Mouse (Mus musculus) kidney, adult 8-10 months (tissue): ENCODE data around the gene Mllt11.
"Not testable (repeated sequence)": the region's sequence is repeated elsewhere in the genome, so short reads cannot be mapped to it uniquely, and the experiment has no call there.

Experiments used
- DNase-seq, 2 experiments: peaks; one replicate each; pipeline ENCODE4 v3.0.0; 2022

The Mllt11 gene

DNA sequence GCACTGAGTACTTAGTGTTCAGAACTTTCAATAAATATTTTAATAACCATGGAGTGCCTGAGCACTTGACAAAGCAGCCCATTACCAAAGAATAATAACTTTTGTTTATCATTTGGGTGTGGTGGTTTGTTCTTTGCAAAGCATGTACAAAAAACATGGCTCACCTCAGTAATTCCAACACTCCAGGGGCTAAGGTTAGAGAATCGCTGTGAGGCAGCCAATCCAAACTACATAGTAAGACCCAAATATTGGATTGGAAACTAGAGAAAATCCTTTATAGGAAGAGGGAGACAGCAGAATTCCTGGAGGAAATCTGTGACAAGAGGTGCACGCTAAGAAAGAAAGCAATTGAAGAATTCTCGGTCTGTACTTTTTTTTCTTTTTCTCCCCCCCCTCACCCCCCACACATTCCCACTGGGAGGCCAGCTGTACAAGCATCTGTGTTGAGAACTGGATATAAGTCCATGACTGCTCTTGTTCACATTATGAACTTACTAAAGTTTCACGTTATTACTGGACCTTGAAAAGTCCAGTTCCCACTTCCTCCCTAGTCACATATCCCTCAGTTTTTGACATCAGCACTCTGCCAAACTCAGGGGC lies 15.2 kb downstream of the Mllt11 start:
- DNase-seq: no peak

DNA sequence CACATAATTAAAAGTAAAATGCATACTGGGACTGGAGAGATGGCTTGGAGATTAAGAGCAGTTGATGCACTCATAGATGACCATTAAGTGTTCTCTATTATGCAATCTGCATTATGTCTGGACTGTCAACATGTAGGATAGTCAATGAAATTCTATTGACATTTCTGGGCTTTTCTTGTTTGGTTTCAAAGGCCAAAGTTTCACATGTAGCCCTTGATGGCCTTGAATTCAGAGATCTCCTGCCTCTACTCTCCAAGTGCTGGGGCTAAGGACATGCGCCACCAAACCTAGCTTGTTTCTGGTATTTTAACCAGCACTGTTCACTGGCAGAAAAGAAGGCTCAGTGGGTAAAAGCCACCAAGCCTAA lies 18.4 kb downstream of the Mllt11 start:
- DNase-seq: no peak

DNA sequence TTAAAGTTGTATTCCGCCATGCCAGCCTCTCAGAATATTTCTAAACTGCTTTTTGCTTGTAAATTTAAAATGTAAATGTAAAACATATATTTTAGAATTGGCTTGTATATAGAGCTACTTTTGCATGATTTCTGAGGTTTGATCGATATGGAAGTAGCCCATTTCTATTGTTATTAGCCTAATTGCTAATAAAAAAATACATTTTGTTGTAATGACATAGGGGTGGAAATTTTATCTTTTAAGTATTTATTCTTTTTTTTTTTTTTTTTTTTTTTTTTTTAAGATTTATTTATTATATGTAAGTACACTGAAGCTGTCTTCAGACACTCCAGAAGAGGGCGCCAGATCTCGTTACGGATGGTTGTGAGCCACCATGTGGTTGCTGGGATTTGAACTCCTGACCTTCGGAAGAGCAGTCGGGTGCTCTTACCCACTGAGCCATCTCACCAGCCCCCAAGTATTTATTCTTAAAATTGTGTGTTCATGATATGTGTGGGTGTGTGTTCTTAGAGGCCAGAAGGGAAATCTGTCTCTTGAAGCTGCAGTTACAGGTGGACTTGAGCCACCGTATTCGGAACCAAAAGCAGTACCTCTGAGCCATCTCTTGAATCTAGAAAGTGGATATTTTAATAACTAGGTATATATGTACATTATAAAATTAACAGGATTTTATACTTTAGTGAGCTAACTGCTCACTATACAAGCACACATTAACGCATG lies 18.9 kb downstream of the Mllt11 start:
- not testable (repeated sequence) for DNase-seq

DNA sequence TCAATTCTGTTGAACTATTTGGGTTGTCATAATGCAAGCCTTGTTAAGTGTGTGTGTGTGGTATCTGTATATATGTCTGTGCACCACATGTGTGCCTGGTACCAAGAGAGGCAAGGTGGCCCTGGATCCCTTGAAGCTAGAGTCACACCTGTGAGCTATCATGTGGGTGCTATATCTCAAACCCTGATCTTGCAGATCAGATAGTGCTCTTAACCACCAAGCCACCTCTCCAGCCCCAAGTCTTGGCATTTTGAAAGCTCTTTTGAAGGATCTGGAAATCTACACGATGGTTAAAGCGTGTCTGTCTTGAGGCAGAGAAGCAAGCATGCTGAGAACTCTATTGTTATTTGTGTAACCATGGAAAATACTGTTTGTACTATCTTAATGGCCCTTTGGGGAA lies 21.4 kb downstream of the Mllt11 start:
- DNase-seq: no peak

DNA sequence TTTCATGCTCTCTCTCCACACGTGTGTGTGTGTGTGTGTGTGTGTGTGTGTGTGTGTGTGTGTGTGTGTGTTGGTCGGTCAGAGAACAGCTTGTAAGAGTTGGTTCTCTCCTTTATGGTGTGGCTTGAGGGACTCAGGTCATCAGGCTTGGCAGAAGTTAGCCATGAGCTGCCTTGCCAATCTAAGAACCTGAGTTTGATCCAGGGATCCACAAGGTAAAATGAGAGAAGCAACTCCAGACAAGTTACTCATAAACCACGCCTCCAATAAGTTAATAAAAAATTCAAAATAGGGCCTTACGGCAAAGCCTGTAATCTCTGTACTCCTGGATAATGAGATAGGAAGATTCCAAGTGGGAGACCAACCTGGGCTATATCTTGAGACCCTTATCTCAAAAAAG lies 23.7 kb downstream of the Mllt11 start:
- DNase-seq: no peak

DNA sequence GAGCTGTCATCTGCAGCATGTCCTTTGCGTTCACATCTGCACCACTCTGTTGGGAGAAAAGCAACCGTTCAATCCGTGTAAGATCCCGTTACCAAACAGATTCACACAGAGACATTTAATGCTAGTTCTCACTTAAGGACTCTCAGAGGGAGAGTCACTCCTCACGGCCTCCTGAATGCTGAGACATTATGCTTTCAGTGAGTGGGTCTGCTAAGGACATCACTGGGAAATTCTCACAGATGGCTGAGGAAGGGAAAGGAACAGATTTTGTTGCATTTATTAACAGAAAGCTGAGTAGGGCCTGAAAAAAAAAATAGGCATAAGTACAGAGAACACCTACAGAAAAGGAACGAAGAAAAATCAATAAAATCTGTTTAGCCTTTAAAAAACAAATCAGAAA lies 28.1 kb downstream of the Mllt11 start:
- DNase-seq: no peak

DNA sequence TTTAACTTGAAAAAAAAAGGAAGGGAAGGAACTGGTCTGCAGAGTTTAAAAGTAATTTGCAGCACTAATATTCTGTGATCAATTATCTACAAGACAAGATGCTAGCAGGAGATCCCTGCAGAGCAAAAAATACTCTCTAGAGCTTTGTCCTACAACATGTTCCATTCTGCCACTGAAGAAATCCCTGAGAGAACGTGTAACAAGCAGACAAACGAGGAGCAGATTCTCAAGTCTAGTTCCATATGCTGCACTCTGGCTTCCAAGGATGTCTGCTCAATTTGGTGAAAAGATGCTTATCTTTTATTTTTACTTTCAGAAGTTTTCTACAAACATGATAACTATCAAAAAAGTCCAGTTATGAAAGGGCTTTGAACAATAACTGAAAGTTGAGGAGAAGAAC lies 31.4 kb downstream of the Mllt11 start:
- DNase-seq: no peak

DNA sequence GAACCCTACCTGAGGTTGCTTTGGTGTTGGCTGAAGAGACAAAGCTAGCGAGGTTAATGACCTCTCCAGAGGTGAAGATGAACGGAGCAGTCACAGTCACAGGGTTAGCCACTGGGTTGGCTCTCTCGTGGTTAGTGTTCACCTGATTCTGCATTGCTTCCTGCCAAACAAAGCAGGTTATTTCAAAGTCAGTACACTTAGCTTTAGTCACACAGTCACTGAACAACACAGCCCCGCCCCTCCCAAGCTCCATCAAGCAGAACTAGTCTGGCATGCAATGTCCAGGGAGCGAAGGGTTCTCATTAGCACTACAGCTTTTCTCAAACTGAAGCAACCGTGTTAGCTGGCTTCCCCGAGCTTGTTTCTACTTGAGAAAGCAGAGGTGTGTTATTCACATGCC lies 31.8 kb downstream of the Mllt11 start:
- peak; percentile 93 to 95 for DNase-seq

DNA sequence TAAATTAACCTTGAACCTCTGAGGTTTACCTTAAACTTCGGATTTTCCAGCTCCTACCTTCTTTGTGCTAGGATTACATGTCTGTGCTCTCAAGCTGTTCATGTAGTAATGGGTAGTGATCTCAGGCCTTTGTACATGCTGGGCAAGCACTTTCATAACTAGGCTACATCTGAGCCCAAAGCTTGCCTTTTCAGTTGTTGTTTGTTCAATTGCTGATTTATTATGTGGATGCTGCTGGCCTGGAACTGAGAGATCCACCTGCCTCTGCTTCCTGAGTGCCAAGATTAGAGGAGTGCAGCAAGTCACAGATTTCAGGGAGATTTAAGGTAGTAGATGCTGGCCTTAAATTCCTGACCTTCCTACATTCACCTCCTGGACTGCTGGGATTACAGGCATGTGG lies 32.9 kb downstream of the Mllt11 start:
- DNase-seq: peak in 1 of 2 experiments; percentile 24

DNA sequence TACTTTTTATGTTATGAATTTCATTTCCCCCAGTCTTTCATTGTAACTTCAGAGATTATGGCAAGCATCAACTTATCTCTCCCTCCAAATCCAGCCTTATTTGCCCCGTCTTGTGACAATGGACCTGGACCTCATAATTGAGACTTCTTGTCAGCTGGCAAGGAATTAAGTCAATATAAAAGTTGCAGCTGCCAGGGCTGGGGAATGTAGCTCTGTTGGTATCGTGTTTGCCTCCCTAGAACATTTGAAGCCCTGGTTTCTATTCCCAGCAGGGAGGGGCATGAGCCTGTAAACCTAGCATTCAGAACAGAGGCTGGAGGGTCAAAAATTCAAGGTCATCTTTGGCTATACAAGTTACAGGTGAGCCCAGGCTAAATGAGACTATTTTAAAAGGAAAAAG lies 36.2 kb downstream of the Mllt11 start:
- DNase-seq: no peak

DNA sequence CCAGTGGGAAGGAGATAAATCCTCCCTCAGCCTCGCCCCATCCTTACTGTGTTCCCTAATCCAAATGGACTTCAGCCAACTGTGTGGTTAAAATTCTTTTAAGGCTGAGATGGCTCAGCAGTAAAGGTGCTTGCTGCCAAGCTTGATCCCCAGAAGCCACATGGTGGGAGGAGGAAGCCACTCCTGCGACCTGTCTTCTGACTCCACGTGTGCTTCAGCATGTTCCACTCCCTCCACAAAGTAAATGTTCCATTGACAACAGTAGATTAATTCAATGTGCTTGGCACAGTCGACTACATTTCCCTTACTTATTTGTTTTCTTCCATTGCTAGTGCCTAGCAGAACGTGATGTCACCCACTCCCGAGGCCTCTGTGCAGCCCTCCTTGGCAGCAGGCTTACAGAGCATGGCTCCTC lies 37.2 kb downstream of the Mllt11 start:
- peak; percentile 39 to 55 for DNase-seq

DNA sequence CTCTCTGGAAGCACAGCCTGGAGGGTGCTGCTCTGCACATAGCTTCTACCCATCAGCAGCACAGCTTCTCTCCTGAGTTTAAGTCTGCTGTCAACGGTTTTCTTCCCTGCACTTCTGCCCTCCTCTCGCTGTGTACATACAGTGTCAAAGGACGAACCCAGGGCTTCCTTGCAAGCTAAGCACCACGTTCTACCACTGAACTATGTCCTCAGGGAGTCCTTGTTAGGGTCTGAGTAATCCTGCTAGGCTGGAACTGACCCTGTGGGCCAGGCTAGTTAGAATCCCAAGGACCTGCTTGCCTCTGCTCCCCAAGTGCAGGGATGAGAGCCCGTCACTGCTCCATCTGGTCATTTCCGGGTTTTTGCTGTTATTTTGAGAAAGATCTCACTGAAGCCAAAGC lies 45.1 kb downstream of the Mllt11 start:
- no peak for DNase-seq

DNA sequence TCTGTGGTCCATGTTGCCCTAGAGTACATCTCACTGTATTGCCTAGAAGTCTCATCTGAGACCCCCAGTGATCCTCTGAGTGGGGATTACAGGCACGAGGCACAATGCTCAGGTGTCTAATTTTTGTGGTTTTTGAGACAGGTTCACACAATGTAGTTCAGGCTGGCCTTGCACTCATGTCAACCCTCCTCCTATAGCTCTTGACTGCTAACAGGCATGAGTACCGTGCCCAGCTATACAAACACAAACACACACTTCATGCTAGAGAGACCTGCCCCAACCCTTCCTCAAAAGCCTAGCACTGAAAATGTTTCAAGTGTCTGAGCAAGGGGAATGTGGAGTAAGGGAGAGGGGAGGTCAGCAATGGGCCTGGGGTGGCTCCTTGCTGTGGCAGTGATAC lies 45.9 kb downstream of the Mllt11 start:
- DNase-seq: no peak

DNA sequence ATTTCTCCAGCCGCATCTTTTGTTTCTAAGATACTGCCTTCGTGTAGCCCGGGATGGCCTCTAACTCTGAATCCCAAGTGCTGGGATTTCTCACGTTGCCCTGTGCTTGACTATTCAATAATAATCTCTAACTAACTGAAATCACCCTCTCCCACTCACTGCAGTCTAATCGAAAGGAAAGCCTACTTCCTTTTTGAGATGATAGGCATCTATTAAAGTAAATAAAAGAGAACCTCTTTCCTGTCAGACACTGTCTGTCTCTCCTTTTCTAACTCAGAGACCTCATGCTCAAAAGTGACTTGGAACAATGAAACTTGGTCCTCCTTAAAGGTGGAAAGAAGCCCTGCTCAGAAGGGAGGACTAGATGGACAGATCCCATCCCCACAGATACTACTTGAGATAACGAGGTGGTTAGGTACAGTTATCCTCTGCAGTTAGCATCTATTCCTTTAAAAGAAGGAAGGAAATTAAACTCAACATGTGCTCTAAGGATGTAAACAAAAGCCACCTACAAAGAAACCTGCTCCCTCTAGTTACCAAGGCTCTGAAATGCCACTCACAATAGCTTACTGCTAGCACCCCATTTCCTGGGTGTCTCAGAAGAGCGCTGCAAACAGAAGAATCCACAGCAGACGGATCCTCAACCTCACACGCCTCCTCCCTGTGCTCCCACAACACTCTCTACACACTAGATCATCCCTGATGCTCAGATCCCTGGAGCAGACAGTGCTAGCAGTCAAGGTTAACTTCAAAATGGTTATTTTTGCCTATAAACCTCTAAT lies 47.0 kb downstream of the Mllt11 start:
- DNase-seq: no peak

DNA sequence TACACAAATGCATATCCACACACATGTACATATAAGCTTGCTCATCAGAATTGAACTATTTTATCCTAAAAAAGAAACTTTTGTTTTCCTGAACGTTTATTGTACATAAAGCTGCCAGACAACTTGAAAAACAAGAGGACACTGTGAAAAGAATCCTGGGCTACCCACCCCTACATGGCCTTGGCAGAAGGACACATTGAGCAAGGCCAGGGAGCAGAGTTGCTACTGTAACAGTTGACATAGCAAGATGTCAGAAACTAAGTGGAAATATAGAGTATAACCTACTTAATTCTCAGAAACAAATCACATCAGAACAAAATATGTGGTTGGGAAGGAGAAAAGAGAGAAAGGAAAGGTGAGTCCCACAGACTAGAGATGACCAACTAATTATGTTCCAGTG lies 50.1 kb downstream of the Mllt11 start:
- no peak for DNase-seq

DNA sequence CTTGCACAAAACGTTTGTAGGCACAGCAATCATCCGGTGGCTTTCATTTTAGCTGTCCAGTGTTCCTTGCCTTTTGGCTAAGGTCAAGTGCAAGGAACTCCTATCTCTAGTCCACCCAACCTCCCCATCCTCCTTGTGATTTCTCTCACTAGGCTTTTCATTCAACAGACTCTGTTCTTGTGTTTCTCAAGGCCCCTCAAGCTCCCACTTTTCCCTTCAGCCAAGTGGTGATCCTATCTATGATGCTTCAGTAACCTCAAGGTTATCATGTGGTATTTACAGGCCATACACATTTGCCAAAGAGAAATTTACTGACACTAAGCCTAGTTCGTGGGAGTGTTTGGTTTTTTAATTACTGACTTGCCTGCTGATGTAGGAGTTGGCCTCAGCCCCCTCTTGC lies 52.1 kb downstream of the Mllt11 start:
- no peak for DNase-seq

DNA sequence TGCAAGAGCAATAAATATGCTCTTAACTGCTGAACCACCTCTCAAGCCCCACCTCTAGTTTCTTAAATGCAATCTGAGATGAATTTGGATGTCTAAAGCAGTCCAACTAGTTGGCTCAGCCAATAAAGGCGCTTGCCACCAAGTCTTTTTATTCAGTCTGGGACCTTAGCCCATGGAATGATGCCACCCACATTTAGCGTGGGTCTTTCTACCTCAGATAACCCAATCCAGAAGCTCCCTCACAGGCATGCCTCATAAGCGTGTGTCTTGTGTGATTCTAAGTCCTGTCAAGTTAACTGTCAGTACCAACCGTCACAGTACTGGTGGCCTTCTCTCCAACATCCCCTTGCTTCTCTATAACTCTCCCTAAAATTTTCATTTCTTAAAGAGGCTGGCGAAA lies 53.0 kb downstream of the Mllt11 start:
- no peak for DNase-seq

DNA sequence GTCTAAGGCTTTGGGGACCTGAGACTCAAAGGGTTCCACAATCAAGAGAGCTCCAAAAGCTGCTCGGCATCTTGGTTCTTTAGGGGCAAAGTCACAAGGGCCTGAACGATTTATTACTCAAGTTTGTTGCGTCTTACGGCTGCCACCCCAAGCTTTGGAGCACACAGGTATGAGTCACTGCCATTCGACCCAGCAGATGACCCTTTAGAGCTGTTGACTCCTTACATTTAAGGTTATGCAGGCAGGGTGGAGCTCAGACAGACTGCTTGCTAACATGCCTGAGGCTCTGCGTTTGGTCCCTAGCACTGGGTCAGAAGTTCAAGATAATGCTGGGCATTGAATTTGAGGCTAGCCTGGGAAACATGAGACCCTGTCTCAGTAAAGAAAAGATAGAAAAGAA lies 54.4 kb downstream of the Mllt11 start:
- DNase-seq: no peak

DNA sequence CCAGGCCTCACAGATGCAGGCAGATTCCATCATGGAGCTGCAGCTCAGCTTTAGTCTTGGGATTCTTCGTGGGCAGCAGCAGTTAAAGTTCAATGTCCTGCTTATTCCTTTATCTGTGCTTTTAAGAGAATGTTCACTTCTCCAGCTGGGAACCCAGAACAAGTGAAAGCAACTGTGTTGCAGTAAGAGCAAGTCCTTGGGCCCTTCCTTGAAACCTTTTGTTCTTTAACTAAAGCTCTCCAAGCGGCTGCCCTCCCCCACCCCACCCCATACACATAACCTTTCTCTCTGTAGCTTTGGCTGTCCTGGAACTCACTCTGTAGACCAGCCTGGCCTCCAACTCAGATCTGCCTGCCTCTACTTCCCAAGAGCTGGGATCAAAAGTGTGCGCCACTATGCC lies 55.5 kb downstream of the Mllt11 start:
- DNase-seq: no peak

DNA sequence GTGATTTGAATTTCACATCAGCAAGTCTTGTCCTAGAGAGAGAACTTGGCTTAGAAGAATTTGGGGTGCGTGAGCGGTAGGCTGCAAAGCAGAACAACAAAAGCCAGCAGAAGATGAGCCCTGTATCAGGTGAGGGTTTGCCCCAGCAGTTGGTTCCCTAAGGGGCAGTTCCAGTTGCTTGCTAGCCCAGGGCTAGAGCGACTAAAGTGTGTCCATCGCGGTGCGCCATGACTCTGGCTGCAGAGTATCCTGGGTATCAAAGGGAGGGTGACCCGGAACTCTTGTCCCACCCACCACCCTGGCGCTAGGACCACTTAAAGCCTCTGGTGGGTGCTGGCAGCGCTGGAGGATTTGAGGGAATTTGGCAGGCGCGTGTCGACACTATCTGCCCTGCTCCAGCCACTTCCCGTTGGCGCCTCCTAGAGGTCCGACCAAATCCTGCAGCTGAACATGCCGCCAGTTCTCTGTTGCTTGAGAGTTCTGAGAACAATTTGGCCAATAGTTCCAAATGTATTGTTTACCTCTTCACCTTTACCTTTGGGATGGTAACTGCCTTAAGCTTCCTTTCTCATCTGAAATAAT lies 57.9 kb downstream of the Mllt11 start:
- DNase-seq: peak; percentile 76 to 90

DNA sequence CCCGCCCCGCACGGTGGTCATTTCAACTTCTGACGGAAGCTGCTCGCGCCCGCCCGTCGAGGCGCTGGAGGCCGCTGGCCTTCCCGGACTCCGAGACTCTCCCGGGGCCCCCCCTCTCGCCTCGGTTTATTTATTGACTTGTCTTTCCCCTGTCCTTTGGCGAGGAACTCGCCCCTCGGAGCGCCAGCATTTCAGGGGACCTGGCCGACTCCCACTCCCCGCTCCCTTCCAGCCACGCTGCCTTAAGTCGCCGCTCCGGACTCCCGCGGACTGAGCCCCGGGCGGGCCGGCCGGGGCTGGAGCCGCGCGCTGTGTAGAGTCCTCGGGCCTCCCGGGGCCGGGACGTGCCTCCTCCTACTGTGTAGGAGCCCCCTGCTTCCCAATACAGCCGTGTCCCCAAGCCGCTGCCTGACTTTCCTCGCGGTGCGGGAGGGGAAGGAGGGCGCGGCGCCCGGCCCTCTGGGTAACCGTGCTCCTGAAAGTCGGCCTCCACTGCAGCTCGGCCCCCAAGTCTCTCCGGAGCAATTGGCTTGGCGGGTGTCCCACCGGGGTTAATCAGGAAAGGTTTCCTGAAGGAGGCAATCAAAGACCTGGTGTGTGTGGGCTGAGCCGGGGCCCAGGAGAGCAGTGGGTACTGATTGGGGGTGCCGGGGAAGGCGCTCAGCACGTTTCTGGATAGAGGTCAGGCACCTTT lies 58.6 kb downstream of the Mllt11 start:
- DNase-seq: peak in 1 of 2 experiments; percentile 31

DNA sequence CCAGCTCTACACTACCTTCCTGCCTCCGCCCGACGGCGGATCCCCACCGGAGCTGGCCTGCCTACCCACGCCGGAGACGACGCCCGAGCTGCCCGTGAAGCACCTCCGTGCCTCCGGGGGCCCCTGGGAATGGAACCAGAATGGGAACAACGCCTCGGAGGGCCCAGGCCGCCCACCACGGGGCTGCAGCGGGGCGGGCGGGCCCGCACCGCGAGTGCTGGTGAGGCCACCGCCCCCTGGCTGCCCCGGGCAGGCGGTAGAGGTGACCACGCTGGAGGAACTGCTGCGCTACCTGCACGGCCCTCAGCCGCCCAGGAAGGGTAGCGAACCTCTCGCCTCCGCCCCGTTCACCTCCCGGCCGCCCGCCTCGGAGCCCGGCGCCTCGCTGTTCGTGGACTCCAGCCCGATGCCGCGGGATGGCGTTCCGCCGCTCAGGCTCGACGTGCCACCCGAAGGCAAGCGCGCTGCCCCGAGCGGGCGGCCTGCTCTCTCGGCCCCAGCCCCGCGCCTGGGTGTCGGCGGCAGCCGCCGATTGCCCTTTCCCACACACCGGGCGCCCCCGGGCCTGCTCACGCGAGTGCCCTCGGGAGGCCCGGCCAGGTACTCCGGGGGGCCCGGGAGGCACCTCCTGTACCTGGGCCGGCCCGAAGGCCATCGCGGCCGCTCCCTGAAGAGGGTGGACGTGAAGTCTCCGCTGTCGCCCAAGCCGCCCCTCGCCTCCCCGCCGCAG lies 59.3 kb downstream of the Mllt11 start:
- DNase-seq: no peak

DNA sequence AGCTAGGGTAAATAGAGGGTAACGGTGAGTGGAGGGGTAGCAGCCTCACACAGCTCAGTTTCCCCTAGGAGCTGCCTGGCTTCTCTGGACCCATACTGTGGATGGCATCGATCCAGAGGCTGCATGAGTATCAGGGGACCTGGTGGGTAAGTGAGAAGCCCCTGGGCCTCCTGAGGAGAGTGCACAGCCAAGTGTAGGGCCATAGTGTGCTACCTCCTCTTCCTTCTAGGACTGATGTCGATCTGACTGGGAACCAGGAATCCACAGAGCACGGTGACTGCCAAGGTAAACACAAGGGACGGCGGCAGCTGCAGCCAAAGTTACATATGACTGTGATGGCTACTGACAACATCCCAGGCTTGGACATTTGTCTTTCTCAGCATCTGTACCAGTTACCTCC lies 60.9 kb downstream of the Mllt11 start:
- no peak for DNase-seq
